Mouse (Mus musculus) lung, postnatal 0 days (tissue): Measurements from ENCODE around the gene Abca1.

ENCODE experiments used
- CTCF ChIP-seq: IDR thresholded peaks from 2 replicates; pipeline ENCODE4 v1.5.1; 2016; ENCODE audit warnings: antibody characterized with exemption, mild to moderate bottlenecking
- EP300 ChIP-seq: IDR thresholded peaks from 2 replicates; pipeline ENCODE4 v1.6.1; 2016; ENCODE audit warnings: antibody characterized with exemption, mild to moderate bottlenecking, control low read depth

DNA sequence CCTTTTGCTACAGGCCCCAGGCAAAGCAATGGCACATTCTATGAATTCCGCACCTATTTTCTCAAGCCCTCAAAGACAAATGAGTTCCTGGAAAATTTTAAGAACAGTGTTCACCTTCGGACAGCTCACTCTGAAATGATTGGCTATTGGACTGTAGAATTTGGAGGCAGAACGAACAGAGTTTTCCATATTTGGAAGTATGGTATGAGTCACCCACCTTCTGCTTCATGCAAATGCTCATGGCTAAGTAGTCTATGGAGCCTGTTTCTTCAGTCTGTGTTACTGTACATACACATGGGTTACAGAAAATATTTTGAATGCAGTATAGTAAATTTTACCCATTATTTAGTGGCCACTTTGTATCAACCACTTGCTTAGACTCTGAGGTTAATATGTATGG is 144.7 kb downstream of the Abca1 start:
- no peak for TF ChIP-seq CTCF
- TF ChIP-seq EP300 = no peak
